Mouse (Mus musculus) kidney, adult 11 months (tissue): Measurements from ENCODE around the gene Nploc4.
"Not testable (repeated sequence)": the region's sequence is repeated elsewhere in the genome, so short reads cannot be mapped to it uniquely, and the experiment has no call there.

Source experiments
- DNase-seq: peaks from one replicate; pipeline ENCODE4 v3.0.0; 2022

Nploc4 gene

GRCm38 (mm10) chr11:120442344-120442743 lies 4.8 kb upstream of the Nploc4 start, which contains the start of gene Tspan10:
Tspan10 (plus strand) TSS chr11:120442644.
- DNase-seq, result no peak

DNA sequence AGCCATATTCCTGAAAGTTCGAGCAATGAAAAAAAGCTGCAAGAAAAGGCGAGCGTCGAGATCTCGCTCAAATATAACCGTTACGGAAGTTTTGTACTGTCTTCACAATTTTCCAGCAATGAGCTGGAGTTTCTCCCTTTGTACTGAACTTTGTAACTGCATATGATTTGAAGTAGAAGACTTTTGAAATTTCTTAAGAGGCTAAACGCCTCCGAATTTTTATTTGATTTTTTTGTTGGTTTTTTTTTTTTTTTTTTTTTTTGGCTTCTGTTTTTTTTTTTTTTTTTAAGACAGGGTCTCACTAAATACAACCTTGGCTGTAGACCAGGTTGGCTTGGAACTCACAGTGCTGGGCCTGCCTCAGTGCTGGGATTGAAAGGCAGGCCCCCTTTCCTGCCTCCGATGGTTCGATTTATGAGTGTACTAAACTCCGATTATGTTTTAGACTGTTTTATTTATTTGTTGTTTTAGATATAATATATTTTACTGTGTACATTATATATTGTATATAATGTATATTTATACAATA lies 413 bp upstream of the Nploc4 start:
- no peak for DNase-seq

GRCm38 (mm10) chr11:120426727-120427126 lies 10.8 kb downstream of the Nploc4 start:
- no peak for DNase-seq

- peak; percentile 41 for DNase-seq
Observed at GRCm38 (mm10) chr11:120423569-120424295, 13.8 kb downstream of the Nploc4 start.

DNA sequence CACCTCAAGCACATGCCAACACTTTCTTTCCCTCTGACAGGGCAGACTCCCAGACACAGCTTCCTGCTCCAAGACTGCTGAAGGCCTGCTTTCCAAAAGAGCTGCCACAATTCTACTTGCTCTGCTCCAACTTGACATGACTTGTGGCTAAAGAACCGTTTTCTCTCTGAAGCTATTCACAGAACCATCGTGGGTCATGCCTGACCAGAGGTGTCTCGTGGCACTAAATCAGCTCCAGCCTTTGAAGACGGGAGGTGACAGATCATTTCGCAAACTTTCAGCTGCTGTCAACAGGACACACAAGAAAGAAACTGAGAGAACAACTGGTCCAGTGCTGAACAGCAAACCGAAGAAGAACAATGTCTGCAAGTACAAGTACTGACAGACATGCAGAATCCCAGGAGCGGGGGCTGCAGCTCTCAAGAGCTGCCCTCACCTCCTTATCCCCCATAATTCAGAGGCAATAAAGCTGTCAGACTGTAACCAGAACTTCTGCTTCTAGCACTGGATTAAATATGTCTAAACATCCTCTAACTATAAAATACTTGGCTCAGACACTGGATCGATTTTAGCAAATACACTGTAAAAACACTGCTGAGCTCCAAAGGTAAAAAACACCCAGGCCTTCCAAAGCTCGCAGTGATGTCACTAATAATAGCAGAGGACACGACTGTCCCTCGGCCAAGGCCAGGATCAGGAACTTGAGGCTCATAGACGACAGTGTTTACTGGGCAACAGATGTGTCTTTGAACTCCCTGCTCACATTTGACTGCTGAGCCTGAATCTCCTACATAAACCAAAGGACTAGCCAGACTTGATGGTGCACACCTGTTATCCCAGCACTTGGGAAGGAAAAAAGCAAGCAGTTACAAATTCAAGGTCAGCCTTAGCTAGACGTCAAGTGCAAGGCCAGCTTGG lies 14.6 kb downstream of the Nploc4 start:
- DNase-seq, result no peak

DNA sequence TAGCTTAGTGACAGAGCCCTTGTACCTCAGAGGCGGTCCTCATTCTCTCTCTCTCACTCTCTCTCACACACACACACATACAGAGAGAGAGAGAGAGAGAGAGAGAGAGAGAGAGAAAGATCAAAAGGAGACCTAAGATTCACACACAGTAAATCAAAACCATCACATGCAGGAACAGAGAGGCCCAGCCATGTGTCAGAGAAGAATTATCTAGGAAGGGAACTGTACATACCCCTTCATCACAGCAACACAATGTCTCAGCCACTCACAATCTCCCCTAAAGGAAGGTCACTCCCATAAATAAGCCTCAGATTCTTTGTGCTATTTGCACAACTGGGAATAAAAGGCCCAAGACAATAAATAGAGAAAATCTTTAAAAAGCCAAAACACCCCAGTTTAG lies 18.9 kb downstream of the Nploc4 start:
- no peak for DNase-seq

- DNase-seq, result no peak
Observed at GRCm38 (mm10) chr11:120417852-120418251, 19.7 kb downstream of the Nploc4 start.

DNA sequence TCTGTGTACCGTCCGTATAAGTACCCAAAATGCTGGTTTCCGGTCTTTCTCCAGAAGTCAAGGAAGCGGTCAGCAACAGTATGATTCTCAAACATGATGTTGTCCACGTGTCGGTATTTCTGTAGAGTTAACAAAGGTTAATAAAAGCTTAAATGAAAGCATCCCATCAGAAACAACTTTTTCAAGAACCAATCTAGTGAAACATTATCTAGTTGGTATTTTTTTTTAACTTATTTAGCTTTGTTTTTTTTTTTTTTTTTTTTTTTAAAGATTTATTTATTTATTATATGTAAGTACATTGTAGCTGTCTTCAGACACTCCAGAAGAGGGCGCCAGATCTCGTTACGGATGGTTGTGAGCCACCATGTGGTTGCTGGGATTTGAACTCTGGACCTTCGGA lies 23.9 kb downstream of the Nploc4 start:
- not testable (repeated sequence) for DNase-seq

DNA sequence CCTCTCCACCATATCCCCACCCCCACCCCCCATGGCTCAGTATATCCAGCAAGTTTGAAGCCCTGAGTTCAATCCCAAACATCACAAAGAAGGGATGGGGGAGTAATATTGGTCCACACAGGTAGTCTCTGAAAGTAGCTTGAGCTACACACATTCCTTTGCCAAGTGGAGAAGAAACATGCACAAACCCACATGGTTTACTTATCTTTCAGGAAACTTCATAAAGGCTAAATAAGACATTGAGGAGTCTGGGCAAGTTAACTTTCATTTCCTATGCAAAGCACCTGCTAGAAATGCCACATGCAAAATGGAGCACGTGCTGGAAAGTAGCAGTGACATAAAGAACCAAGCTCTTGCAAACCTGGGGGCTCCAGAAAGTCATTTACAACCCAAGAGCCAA lies 31.1 kb downstream of the Nploc4 start:
- DNase-seq, result no peak

DNA sequence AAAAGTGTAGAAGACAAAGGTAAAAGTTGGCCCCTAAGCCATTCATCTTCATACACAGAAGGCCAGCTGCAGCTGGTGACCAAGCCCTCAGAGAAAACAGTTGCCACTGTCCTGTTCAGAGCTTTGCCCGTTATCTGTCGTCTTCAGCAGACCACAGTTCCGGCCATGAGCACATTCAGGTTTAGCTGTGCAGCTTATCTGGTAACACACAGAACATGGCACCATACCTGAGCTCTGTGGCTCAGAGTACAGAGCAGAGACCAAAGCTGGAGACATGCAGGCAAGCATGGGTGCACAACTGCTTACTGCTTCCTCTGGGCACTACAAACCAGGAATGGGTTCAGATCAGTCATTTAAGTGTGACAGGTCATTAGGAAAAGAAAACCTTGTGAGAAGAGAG lies 31.6 kb downstream of the Nploc4 start:
- no peak for DNase-seq

DNA sequence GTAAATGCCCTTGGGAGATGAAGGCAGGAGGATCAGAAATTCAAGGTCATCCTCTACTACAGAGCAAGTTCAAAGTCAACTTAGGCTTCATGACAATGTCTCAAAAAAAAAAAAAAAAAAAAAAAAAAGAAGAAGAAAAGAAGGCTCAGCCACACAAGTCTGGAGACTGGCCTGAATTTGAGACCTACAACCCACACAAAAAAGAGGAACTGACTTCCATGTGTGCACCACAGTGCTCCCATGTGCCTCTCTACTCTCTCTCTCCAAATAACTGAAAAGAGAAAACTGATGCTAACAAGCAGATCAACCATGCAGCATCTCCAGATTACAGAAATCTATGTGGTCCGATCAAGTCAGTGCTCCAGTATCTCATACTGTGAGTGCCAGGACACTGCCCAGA lies 32.7 kb downstream of the Nploc4 start:
- DNase-seq, result no peak

GRCm38 (mm10) chr11:120399319-120399718 lies 38.2 kb downstream of the Nploc4 start:
- no peak for DNase-seq

- DNase-seq, result no peak
Observed at GRCm38 (mm10) chr11:120397602-120398001, 39.9 kb downstream of the Nploc4 start.

GRCm38 (mm10) chr11:120395661-120396060 lies 41.8 kb downstream of the Nploc4 start:
- no peak for DNase-seq

DNA sequence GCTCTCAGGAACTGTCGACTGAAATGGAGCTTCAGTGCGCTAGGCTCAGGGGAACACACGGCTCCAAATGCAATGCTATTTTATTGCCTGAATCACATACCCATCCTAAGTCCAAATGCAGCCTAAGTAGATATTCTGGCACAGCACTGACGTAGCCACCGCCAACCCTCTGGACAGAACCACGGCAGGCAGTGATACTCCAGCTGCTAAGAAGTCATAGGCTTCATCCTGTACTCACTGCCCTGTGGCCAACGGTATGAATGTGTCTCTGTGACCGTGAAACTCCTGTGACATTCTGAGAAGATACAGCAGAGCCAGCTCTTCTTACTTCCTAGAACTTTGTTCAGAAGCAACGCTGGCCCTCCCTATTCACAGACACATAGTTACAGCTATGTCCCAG lies 48.9 kb downstream of the Nploc4 start:
- no peak for DNase-seq

GRCm38 (mm10) chr11:120387157-120387556 lies 50.4 kb downstream of the Nploc4 start:
- DNase-seq, result no peak

DNA sequence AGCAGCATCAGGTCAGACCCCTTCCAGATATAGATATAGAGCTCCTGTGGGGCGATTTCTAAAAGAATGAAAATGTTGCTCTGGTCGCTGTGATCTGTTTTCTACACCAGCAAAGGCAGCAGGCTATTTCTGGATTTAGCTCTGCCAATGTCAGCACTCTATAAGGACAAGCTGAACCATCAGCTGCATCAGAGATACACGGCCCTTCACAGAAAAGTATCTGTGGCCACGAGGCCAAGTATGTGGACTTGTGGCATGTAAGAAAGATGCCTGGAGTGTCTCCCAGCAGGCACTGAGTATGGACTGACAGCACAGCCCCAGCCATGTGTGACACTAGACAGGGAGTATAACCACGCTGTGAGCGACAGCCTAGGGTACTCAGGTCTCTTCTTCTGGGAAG lies 50.9 kb downstream of the Nploc4 start:
- no peak for DNase-seq

DNA sequence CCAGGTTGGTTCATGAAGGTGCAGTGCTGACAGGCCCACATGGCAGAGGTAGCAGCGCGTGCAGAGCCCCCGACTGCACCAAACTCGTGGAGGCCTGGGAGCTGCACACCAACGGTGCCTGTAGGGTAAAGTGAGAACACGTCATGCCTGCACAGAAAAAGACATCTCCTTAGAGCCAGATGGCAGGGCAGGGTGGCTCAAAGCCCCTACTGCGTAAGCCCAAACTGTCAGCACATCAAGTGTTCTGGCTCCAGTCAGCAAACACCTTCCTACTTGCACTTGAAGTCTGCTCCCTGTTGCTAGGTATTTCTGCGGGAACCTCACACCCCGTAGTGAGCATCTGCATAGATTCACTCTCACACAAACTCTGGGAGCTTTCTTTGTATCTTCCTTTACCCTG lies 55.0 kb downstream of the Nploc4 start:
- DNase-seq, result no peak

- no peak for DNase-seq
Observed at GRCm38 (mm10) chr11:120381157-120381556, 56.4 kb downstream of the Nploc4 start.

DNA sequence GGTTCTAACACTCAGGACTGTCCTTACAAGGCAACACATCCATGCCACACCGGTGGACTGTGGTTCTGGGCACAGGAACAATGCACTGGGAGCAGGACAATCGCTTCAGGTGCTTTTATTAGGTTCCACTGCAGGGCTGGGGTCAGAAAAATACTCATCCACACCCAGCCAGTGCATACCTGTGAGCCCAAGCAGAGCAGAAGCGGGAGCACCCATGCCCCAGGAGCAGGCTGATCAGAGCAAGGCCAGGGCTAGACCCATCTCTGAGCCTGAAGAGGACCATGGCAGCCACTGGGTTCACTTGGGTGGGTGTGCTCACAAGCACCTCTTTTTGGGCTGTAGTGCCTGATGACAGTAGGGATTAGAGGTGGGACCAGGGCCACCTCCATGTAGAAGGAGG lies 57.2 kb downstream of the Nploc4 start:
- DNase-seq, result no peak

DNA sequence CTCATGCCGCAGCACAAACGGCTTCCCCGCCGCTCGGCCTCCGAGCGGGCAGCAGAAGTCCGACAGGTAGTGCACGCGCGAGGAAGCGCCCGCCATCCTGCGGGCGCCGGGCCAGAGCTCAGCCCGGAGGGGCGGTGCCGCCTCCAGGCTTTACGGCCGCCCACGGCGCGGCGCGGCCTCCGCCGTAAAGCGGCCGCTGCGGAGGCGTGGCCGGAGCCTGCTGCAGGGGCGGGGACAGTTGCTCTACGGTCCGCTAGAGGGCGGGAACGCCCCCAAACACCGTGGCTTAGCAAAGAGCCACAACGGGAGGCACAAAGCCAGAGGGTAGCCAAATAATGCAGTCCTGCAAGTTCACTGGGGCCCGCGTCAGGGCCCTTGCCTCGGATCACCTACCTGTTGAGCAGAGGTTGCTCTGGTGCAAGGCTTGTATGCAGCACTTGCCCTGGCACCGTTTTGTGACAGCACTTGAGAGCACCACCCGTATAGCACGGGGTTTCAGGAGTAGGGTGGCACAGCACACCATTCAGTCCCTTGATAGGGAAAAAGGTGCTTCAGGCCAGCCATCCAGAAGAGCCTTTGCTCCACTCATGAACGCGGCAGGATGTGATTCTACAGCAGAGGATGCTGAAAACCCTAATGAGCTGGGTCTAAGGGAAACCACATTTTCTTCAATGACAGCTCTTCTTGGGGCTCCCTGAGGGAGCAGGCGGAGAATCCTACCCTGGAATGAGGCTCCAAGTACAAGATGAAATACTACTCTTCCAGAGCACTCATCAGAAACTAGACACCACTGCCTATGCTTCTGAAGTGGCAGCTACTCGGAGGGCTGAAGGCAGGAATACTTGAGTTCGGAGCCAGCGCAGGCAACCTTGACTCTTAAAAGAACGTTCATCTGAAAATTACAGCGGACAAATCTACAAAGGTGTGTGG lies 58.6 kb downstream of the Nploc4 start, which contains the start of gene Faap100:
TSS of gene Faap100 (minus strand) at position 154 of the 930 bp plus-strand sequence.
- peak; percentile 93 for DNase-seq

GRCm38 (mm10) chr11:120378031-120378610 lies 59.4 kb downstream of the Nploc4 start:
- peak; percentile 81 for DNase-seq
